Mouse (Mus musculus): ENCODE data around the gene Gna14. TPM values are rescaled to one million over a fixed set of nuclear protein-coding genes. Genes with fewer than 3 reads are reported as not detected.

Gene Gna14
- polyA plus RNA-seq, 1 experiment from 2014 or later = 18.9 TPM

DNA sequence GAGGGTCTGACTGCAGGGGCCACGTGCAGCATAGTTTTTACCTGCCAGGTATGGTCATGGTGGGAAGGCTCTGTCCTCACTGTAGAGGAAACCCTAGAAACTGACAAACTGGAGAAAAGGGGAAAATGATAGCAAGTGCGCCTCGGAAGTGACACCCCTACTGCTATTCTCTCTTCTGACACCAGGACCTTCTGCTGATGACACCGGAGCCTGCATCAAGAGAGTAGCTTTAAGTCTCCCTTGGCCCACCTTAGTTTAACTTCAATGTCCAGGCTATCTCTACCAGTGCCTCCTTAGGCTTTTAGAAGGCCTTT is 1.6 kb downstream of the Gna14 start:
- ATAC-seq = no peak
- Histone ChIP-seq H3K9me3 (no peaks in the 10 kb centered on the region), H3K9ac (peak overlapping the region; percentile 48), H3K27ac (peak overlapping the region; percentile 71; the same call in 1 of the 2 replicates), H3K4me1 (replicated peaks) (peaks cover 40% of the 10 kb centered on the region), H3K27me3 (replicated peaks) (no peaks in the 10 kb centered on the region), H3K36me3 (no peaks in the 10 kb centered on the region), H3K4me2 (replicated peaks) (peak overlapping the region; percentile 92), H3K4me3 (replicated peaks) (peak overlapping the region; percentile 49)
- WGBS = 74% methylated on average over 4 of the region's 4 CpGs

DNA sequence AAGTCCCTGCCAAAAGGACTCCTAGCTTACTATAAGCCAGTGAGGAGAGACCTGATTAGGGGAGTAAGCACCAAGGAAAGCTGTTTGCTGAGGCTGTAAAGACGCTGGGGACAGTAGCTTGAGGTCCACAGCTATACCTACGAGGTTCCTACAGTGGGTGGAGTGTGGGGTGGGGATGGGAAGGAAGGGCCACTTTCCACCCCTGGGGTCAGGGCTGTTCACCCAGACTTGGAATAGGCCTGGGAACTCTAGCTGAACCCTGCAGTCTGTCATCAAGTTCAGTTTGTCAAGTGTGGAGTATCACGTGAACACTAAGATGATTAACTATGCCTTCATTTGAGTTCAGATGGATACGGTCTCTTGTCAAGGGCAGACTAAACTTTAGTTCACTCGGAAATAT is 2.3 kb downstream of the Gna14 start:
- H3K9ac ChIP-seq = no peak overlapping the region
- no peaks in the 10 kb centered on the region for H3K9me3 ChIP-seq
- peak overlapping the region; percentile 71 for H3K27ac ChIP-seq
- peak overlapping the region; percentile 92 for H3K4me2 ChIP-seq (replicated peaks)
- peaks cover 40% of the 10 kb centered on the region for H3K4me1 ChIP-seq (replicated peaks)
- no peak for ATAC-seq
- no peaks in the 10 kb centered on the region for H3K36me3 ChIP-seq
- no peaks in the 10 kb centered on the region for H3K27me3 ChIP-seq (replicated peaks)
- 44% methylated on average over 5 of the region's 5 CpGs for WGBS
- peak overlapping the region; percentile 49; the same call in 1 of the 2 replicates for H3K4me3 ChIP-seq (replicated peaks)

DNA sequence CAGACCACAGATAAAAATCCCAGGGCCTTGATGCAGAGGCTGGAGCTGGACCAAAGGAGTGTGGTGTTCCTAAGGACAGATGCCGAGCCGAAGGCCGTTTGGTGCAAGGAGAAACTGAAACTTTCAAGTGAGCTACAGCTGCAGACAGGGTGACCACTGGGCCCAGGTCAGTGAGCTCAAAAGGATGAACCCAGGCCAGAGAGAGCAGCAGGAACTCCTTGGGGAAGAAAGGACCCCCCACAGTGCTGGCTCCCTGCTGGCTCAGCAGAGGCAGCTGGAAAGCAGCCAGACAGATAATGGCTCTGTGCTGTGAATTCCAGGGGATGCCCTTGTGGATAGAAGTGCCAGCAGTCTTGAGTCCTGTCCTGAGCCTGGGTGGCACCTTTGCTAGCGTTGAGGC is 3.7 kb downstream of the Gna14 start:
- Histone ChIP-seq H3K9me3 (no peaks in the 10 kb centered on the region), H3K4me1 (replicated peaks) (peaks cover 40% of the 10 kb centered on the region), H3K36me3 (no peaks in the 10 kb centered on the region), H3K4me3 (replicated peaks) (no peak overlapping the region), H3K9ac (peak overlapping the region; percentile 11; the same call in 1 of the 2 replicates), H3K27ac (peak overlapping the region; percentile 73), H3K4me2 (replicated peaks) (peak overlapping the region; percentile 18; the same call in 1 of the 2 replicates), H3K27me3 (replicated peaks) (no peaks in the 10 kb centered on the region)
- 56% methylated on average over 4 of the region's 4 CpGs for WGBS
- ATAC-seq = no peak

DNA sequence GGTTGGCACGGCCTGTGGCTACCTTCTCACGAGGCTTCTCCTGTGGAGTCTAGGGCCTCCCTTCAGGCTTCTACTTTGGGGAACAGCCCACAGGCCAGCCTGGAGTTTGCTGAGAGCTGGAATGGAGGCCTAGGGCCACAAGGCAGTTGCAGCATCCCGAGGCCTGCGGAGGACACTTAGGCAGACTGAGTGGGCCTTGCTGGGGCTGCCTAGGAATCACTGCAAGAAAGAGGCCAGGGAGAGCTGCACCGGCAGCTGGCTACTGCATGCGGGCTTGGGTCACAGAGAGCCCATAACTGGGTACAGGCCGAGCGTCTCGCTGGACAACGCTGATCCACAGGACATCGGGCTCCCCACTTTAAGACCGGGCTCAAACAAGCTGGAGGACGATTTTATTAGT is 4.3 kb downstream of the Gna14 start:
- WGBS = 52% methylated on average over 13 of the region's 13 CpGs
- peak overlapping the region; percentile 73 for H3K27ac ChIP-seq
- H3K27me3 ChIP-seq (replicated peaks) = no peaks in the 10 kb centered on the region
- H3K9me3 ChIP-seq = no peaks in the 10 kb centered on the region
- ATAC-seq = no peak
- no peak overlapping the region for H3K4me3 ChIP-seq (replicated peaks)
- H3K4me2 ChIP-seq (replicated peaks) = peak overlapping the region; percentile 21; the same call in 1 of the 2 replicates
- no peaks in the 10 kb centered on the region for H3K36me3 ChIP-seq
- peaks cover 40% of the 10 kb centered on the region for H3K4me1 ChIP-seq (replicated peaks)
- H3K9ac ChIP-seq = no peak overlapping the region

DNA sequence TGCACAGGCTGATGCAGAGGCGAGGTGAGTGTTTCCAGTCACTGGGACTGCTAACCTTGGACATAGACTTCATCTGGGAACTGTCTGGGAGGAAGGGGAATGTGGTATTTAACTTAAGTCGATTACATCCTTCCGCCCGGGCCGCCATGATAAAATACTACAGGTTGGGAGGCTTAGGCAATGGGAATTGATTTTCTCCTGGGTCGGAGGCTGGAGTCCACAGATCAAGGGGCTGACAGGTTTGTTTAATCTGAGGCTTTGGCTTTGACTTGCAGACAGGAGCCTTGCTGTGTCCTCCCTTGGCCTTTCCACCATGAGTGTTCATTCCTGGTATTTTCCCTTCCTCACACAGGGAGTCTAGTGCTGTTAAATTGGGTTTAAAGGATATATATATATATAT is 5.8 kb downstream of the Gna14 start:
- H3K4me1 ChIP-seq (replicated peaks) = peaks cover 25% of the 10 kb centered on the region
- H3K9me3 ChIP-seq = no peaks in the 10 kb centered on the region
- 67% methylated on average over 6 of the region's 6 CpGs for WGBS
- H3K27me3 ChIP-seq (replicated peaks) = no peaks in the 10 kb centered on the region
- no peak overlapping the region for H3K9ac ChIP-seq
- no peak overlapping the region for H3K4me2 ChIP-seq (replicated peaks)
- H3K36me3 ChIP-seq = no peaks in the 10 kb centered on the region
- H3K4me3 ChIP-seq (replicated peaks) = no peak overlapping the region
- ATAC-seq = no peak
- no peak overlapping the region for H3K27ac ChIP-seq

DNA sequence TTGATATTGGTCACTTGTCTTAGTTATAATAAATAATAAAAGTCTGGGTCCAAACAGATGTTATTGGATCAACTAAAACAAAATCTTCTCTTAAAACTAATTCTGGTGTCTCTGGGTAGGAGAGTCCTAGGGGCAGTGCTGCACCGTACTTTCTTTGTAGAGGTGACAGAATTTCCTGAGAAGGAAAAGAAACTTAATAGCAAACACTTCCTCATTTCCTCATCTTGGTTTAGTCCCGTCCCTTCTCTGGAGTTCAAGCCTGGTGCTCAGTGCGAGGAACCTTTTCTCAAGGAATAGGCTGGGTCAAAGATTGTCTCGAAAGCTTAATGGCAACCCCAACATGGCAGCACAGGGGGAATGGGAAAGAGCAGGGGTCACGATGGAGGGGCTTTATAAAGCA is 7.8 kb downstream of the Gna14 start:
- Histone ChIP-seq H3K9ac (no peak overlapping the region), H3K27ac (no peak overlapping the region)
- 79% methylated on average over 5 of the region's 5 CpGs for WGBS

DNA sequence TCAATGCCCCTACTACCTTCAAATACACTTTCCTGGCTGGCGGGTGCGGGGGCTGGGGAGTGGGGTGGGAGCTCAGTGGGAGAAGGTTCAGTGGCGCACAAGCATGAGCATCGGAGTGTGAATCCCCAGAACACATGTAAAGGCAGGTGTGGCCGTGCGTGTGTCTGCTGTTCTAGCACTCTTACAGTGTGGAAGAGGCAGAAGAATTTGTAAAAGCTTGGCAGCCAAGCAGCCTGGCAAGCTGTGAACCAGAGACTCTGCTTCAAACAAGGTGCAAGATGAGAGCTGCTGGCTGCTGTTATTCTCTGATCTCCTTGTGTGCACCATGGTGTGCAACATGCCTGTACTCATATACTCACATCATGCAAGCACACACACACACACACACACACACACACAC is 11.1 kb downstream of the Gna14 start:
- H3K27ac ChIP-seq = no peak overlapping the region

More for the DNA sequence above, 7.8 kb downstream of the Gna14 start:
- H3K4me2 ChIP-seq (replicated peaks) = no peak overlapping the region
- no peak for ATAC-seq
- no peak overlapping the region for H3K4me3 ChIP-seq (replicated peaks)
- H3K36me3 ChIP-seq = no peaks in the 10 kb centered on the region
- H3K9me3 ChIP-seq = no peaks in the 10 kb centered on the region
- peaks cover 23% of the 10 kb centered on the region for H3K4me1 ChIP-seq (replicated peaks)
- no peaks in the 10 kb centered on the region for H3K27me3 ChIP-seq (replicated peaks)

DNA sequence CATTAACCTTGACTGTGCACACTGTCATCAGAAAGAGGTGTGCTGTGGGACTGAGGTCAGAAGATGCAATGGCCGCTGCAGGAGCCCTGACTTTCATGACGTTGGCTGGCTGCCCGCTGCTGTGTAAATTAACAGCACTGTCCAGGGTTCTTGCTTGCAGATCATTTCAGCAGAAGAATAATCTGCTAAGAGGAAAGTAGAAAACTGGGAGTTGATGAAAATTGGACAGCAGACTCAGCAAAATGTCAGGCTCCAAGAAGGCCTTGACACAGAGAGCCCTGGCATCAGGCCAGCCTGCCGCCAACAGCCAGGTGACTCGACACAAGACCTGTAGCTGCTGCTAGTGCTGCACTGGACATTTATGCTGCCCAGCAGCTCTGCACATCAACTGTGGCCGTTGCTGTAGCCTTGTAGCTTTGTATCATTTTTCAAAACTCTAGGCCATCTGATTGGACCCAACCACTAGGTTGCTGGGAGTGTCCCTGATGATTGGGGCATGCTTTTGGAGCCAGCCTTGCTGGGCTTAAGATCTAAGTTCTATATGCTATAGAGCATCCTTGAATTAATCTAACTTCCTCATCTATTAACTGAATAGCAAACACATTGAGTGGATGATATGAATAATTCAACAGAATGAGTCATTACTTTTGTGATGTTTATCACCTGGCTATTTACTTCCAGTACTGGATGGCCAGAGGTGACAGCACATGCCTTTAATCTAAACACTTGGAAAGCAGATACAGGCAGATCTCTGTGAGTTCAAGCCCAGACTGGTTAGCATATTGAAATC is 12.5 kb downstream of the Gna14 start:
- Histone ChIP-seq H3K9me3 (no peaks in the 10 kb centered on the region), H3K4me3 (replicated peaks) (no peak overlapping the region), H3K9ac (no peak overlapping the region), H3K36me3 (no peaks in the 10 kb centered on the region), H3K4me2 (replicated peaks) (no peak overlapping the region), H3K27me3 (replicated peaks) (no peaks in the 10 kb centered on the region), H3K4me1 (replicated peaks) (peaks cover 13% of the 10 kb centered on the region), H3K27ac (0 out of 2 replicates have a peak overlapping the region, but pooled peaks have one; percentile 22)
- 52% methylated on average over 6 of the region's 6 CpGs for WGBS
- peak; percentile 45; the same call in 1 of the 2 replicates for ATAC-seq

More for the DNA sequence above, 11.1 kb downstream of the Gna14 start:
- no peak overlapping the region for H3K4me2 ChIP-seq (replicated peaks)
- H3K9me3 ChIP-seq = no peaks in the 10 kb centered on the region
- H3K27me3 ChIP-seq (replicated peaks) = no peaks in the 10 kb centered on the region
- H3K4me3 ChIP-seq (replicated peaks) = no peak overlapping the region
- ATAC-seq = no peak
- H3K9ac ChIP-seq = no peak overlapping the region
- no peaks in the 10 kb centered on the region for H3K36me3 ChIP-seq
- peaks cover 13% of the 10 kb centered on the region for H3K4me1 ChIP-seq (replicated peaks)
- WGBS = 85% methylated on average over 6 of the region's 6 CpGs

DNA sequence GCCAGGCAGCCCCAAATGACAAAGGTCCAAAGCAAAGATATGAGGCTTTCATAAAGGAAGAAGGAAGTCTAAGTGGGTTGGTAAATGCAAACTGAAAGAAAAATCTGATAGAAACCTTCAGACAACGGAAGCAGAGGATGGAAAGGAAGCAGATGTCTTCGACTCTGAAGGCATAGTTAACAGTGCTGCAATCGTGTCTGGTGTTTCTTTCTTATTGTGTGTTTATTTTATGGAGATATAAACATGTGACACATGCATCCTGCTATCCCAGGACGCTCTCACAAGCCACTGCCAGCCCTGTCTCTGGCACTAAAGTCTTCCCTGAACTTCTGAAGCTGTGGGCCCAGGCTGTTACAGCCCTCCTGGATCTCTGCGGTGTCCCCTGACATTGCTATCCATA is 13.2 kb downstream of the Gna14 start:
- peaks cover 13% of the 10 kb centered on the region for H3K4me1 ChIP-seq (replicated peaks)
- H3K27me3 ChIP-seq (replicated peaks) = no peaks in the 10 kb centered on the region
- no peak overlapping the region for H3K4me2 ChIP-seq (replicated peaks)
- ATAC-seq = no peak
- H3K4me3 ChIP-seq (replicated peaks) = no peak overlapping the region
- H3K36me3 ChIP-seq = no peaks in the 10 kb centered on the region
- 41% methylated on average over 5 of the region's 5 CpGs for WGBS
- no peaks in the 10 kb centered on the region for H3K9me3 ChIP-seq
- no peak overlapping the region for H3K9ac ChIP-seq
- H3K27ac ChIP-seq = peak overlapping the region; percentile 54

DNA sequence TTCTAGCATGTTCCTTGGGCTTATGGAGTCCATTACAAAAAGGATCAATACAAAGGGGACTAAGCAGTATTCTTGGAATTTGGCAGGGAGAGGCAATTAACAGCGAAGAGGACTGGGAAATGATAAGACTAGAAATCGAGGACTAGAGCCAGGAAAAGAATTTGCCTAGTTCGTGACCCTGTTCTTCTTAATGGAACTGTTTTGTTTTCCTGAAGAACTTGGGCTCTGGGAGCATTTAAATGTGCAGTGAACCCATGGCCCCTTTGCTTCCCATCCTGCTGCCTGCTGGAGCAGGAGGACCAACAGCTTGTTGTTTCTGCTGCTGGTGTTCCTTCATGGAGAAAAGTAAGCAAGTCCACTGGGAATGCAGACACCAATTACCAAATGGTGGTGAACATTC is 15.3 kb downstream of the Gna14 start:
- Histone ChIP-seq H3K4me2 (replicated peaks) (no peak overlapping the region), H3K9me3 (no peaks in the 10 kb centered on the region), H3K4me1 (replicated peaks) (peaks cover 13% of the 10 kb centered on the region), H3K27me3 (replicated peaks) (no peaks in the 10 kb centered on the region), H3K9ac (no peak overlapping the region), H3K4me3 (replicated peaks) (no peak overlapping the region), H3K36me3 (no peaks in the 10 kb centered on the region), H3K27ac (no peak overlapping the region)
- whole genome bisulfite sequencing = 49% methylated on average over 3 of the region's 3 CpGs
- ATAC-seq = no peak

DNA sequence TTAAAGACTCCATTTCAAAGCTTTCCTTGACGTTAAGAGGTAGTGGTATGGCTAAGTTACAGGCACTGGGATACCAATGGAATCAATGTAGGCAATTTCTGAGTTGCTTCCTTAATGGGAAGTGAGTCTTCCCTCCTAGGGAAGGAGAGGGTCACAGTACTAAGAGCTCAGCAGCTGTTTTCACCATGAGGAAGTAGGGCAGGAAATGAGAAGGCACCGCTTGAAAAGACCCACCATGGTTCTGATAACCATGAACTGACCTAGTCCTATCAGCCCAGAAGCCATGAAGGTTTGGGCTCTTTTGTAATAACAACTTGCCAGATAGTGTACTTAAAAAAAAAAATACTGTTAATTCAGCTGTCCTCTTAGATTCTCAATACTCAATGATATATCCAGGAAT is 20.6 kb downstream of the Gna14 start:
- Histone ChIP-seq H3K36me3 (no peaks in the 10 kb centered on the region), H3K4me1 (replicated peaks) (no peaks in the 10 kb centered on the region), H3K4me2 (replicated peaks) (no peak overlapping the region), H3K27ac (no peak overlapping the region), H3K27me3 (replicated peaks) (no peaks in the 10 kb centered on the region), H3K9me3 (no peaks in the 10 kb centered on the region), H3K4me3 (replicated peaks) (no peak overlapping the region), H3K9ac (no peak overlapping the region)
- 73% methylated on average over 2 of the region's 2 CpGs for WGBS
- no peak for ATAC-seq

DNA sequence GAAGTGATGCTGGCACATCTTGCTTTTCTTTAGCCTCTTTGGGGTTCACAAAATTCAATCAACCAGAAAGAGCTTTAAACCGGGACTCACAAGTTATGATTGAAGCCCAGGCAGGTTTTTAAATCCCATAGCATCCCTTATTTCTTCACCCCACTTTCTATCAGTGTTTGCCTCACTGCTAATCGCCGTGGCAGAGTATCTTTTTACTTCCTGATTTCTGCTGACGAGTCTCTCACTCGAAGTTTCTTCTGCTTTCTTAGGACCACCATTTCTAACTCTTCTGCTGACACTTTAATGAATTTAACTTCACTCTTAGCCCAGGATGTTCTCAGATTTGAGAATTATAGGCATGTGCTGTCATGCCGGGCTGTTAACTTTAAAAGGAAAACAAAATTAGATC is 21.6 kb downstream of the Gna14 start:
- H3K4me1 ChIP-seq (replicated peaks) = no peaks in the 10 kb centered on the region
- H3K4me3 ChIP-seq (replicated peaks) = no peak overlapping the region
- WGBS = 81% methylated on average over 6 of the region's 6 CpGs
- ATAC-seq = no peak
- H3K9me3 ChIP-seq = no peaks in the 10 kb centered on the region
- H3K4me2 ChIP-seq (replicated peaks) = no peak overlapping the region
- H3K36me3 ChIP-seq = no peaks in the 10 kb centered on the region
- H3K27me3 ChIP-seq (replicated peaks) = no peaks in the 10 kb centered on the region
- no peak overlapping the region for H3K9ac ChIP-seq
- no peak overlapping the region for H3K27ac ChIP-seq

DNA sequence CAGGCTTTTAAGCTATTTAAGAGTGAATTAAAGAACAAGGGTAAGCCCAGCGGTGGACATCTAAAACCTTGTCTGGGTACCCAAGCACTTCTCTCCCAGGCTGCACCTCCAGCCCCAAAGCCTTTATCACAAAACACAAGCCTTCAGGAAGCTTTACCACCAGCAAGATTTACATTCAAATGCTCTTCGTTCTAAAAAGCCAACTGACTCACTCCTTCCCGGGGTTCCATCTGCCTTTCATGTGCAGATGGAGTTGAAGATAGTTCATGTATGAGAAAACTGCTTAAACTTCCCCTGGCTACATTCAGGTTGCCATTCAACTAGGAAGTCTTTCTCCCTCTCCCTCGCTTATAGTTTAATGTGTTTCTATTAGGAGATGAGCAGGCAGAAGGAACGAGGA is 23.8 kb downstream of the Gna14 start:
- Histone ChIP-seq H3K27ac (no peak overlapping the region), H3K27me3 (replicated peaks) (no peaks in the 10 kb centered on the region), H3K36me3 (no peaks in the 10 kb centered on the region), H3K4me2 (replicated peaks) (no peak overlapping the region), H3K9ac (no peak overlapping the region), H3K4me1 (replicated peaks) (no peaks in the 10 kb centered on the region), H3K4me3 (replicated peaks) (no peak overlapping the region), H3K9me3 (no peaks in the 10 kb centered on the region)
- WGBS = 68% methylated on average over 5 of the region's 5 CpGs
- no peak for ATAC-seq
